Comparison of ENCODE assay signal across 1 mouse cellular context in genomic region chr5:3382343-3383040, GRCm38 (mm10).
TF ChIP-seq lines count a peak whose summit lies in the region.

No protein-coding gene starts in this region.

TF ChIP-seq in CH12.LX, 34 proteins besides CTCF, POLR2A, EP300 and RAD21 (continued from another document):
- TF ChIP-seq USF1 (IDR thresholded peaks at IDR 0.05; ENCODE audit: low read depth, low read length) (no peak), MAZ (IDR thresholded peaks at IDR 0.05; ENCODE audit: low read depth, low read length) (no peak), IRF4 (IDR thresholded peaks at IDR 0.05; ENCODE audit: low read depth, low read length) (peak; percentile 93), GABPA (IDR thresholded peaks at IDR 0.05; ENCODE audit: insufficient replicate concordance, low read depth, low read length) (no peak), BHLHE40 (IDR thresholded peaks at IDR 0.05; ENCODE audit: low read depth, low read length) (0 out of 2 replicates have a peak, but pooled peaks have one; percentile 26), KAT2A (IDR thresholded peaks at IDR 0.05; ENCODE audit: insufficient replicate concordance, low read length) (no peak), ZMIZ1 (IDR thresholded peaks at IDR 0.05; ENCODE audit: low read depth, low read length) (no peak), USF2 (conservative IDR thresholded peaks at IDR 0.05; ENCODE audit: low read depth, low read length) (no peak), UBTF (IDR thresholded peaks at IDR 0.05; ENCODE audit: low read depth, low read length) (peak; percentile 84), NELFE (IDR thresholded peaks at IDR 0.05; ENCODE audit: low read depth, low read length) (no peak)
